Mouse (Mus musculus) ES-Bruce4 (cell line): ENCODE data around the gene Gpr63.
"Not testable (repeated sequence)": the region's sequence is repeated elsewhere in the genome, so short reads cannot be mapped to it uniquely, and the experiment has no call there.

Source experiments
- CTCF ChIP-seq: IDR thresholded peaks from one replicate; pipeline ENCODE4 v1.8.1; 2011; ENCODE audit warnings: low read depth, low read length
- POLR2A ChIP-seq: IDR thresholded peaks from one replicate; pipeline ENCODE4 v1.8.1; 2011; ENCODE audit warnings: low read length; ENCODE audit not compliant: insufficient read depth

DNA sequence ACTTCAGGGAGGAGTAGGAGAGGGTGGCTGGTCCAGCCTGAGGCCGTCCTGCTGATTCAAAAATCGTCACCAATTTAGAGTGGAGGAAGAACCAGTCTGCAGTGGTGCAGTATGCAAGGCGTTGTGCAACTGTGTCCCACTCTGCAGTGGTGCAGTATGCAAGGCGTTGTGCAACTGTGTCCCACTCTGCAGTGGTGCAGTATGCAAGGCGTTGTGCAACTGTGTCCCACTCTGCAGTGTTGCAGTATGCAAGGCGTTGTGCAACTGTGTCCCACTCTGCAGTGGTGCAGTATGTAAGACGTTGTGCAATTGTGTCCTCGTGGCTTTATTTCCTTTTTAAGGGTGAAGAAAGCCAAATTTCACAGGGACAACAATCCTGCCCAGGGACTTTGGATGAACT, 43.1 kb downstream of the Gpr63 start:
- TF ChIP-seq POLR2A, CTCF: not testable (repeated sequence)
